27 mouse cellular contexts compared by ENCODE assay signal in genomic region chr10:30110341-30110740, GRCm38 (mm10).
DNase-seq lines count a peak whose midpoint lies in the region; ATAC-seq and TF ChIP-seq lines count a peak whose summit lies in the region.
"Had no signal": no experiment of that assay in that cellular context is flagged by ENCODE, and none has a peak within 500 bp of the region (broad histone marks: within the 10 kb centered on the region; RNA-seq: fewer than 3 reads in every experiment).

No protein-coding gene starts in this region.

- no peak overlapping the region for H3K4me3 ChIP-seq in heart, adult 2 months
- H3K4me3 ChIP-seq in intestine, embryonic 16.5 days (ENCODE audit: low read length): no peak overlapping the region
- H3K4me3 ChIP-seq: embryonic facial prominence, embryonic 10.5 days; embryonic facial prominence, embryonic 15.5 days; forebrain, embryonic 13.5 days; heart, embryonic 13.5 days; hindbrain, embryonic 12.5 days; limb, embryonic 12.5 days; neural tube, embryonic 15.5 days; stomach, embryonic 15.5 days had no signal

- intact Hi-C loops in heart, postnatal 10 days (cut with DNase I): no loop called here
- intact Hi-C loops in heart, adult 2 months (cut with DNase I): no loop called here

- H3K4me2 ChIP-seq in intestine, embryonic 16.5 days (ENCODE audit: low read depth, low read length): no peak overlapping the region
- H3K4me2 ChIP-seq: embryonic facial prominence, embryonic 15.5 days; forebrain, embryonic 13.5 days; heart, embryonic 13.5 days; hindbrain, embryonic 12.5 days; limb, embryonic 12.5 days; liver, embryonic 11.5 days; neural tube, embryonic 15.5 days; stomach, embryonic 15.5 days had no signal

- TF ChIP-seq POLR2A in heart, adult 2 months (IDR thresholded peaks at IDR 0.05; ENCODE audit: insufficient read depth, low read depth, low read length): no peak

- H3K9me3 ChIP-seq in intestine, embryonic 16.5 days (ENCODE audit: control insufficient read depth, low read length): no peaks in the 10 kb centered on the region
- H3K9me3 ChIP-seq: embryonic facial prominence, embryonic 10.5 days; embryonic facial prominence, embryonic 15.5 days; forebrain, embryonic 13.5 days; heart, embryonic 13.5 days; hindbrain, embryonic 12.5 days; limb, embryonic 12.5 days; neural tube, embryonic 15.5 days; stomach, embryonic 15.5 days had no signal

- TF ChIP-seq EP300 in heart, adult 2 months (IDR thresholded peaks at IDR 0.05; ENCODE audit: insufficient read depth, low read depth, low read length): no peak

- no peak overlapping the region for H3K9ac ChIP-seq in heart, adult 2 months (ENCODE audit: low read depth, low read length)
- H3K9ac ChIP-seq in intestine, embryonic 16.5 days (ENCODE audit: low read depth, low read length): no peak overlapping the region
- H3K9ac ChIP-seq: embryonic facial prominence, embryonic 15.5 days; forebrain, embryonic 13.5 days; heart, embryonic 13.5 days; hindbrain, embryonic 12.5 days; limb, embryonic 12.5 days; neural tube, embryonic 15.5 days; stomach, embryonic 15.5 days had no signal

- no peak for ATAC-seq in inflammation-experienced regulatory T-cells, adult 6 months
- no peak for ATAC-seq in intestine, embryonic 16.5 days
- ATAC-seq: forebrain, embryonic 13.5 days had no signal

- H3K4me1 ChIP-seq in heart, adult 2 months (ENCODE audit: control insufficient read depth, insufficient read depth, low read length): no peaks in the 10 kb centered on the region
- no peaks in the 10 kb centered on the region for H3K4me1 ChIP-seq in intestine, embryonic 16.5 days (ENCODE audit: control insufficient read depth, insufficient read depth, low read length)
- H3K4me1 ChIP-seq: embryonic facial prominence, embryonic 10.5 days; embryonic facial prominence, embryonic 15.5 days; forebrain, embryonic 13.5 days; heart, embryonic 13.5 days; hindbrain, embryonic 12.5 days; limb, embryonic 12.5 days; neural tube, embryonic 15.5 days; stomach, embryonic 15.5 days had no signal

- no peaks in the 10 kb centered on the region for H3K27me3 ChIP-seq in heart, adult 2 months (ENCODE audit: control insufficient read depth, insufficient read depth, low read length)
- H3K27me3 ChIP-seq in intestine, embryonic 16.5 days (replicated peaks; ENCODE audit: control insufficient read depth, insufficient read depth, low read length): no peaks in the 10 kb centered on the region
- H3K27me3 ChIP-seq: embryonic facial prominence, embryonic 15.5 days; forebrain, embryonic 13.5 days; heart, embryonic 13.5 days; hindbrain, embryonic 12.5 days; limb, embryonic 12.5 days; neural tube, embryonic 15.5 days; stomach, embryonic 15.5 days had no signal

- no peak overlapping the region for H3K27ac ChIP-seq in heart, adult 2 months
- no peak overlapping the region for H3K27ac ChIP-seq in intestine, embryonic 16.5 days (ENCODE audit: low read length)
- H3K27ac ChIP-seq: embryonic facial prominence, embryonic 10.5 days; embryonic facial prominence, embryonic 15.5 days; forebrain, embryonic 13.5 days; heart, embryonic 13.5 days; hindbrain, embryonic 12.5 days; limb, embryonic 12.5 days; neural tube, embryonic 15.5 days; stomach, embryonic 15.5 days had no signal

- no peaks in the 10 kb centered on the region for H3K79me2 ChIP-seq in heart, adult 2 months (replicated peaks; ENCODE audit: control insufficient read depth, insufficient read depth, low read length)

- no peaks in the 10 kb centered on the region for H3K36me3 ChIP-seq in heart, adult 2 months (ENCODE audit: control insufficient read depth, insufficient read depth, low read length)
- no peaks in the 10 kb centered on the region for H3K36me3 ChIP-seq in intestine, embryonic 16.5 days (ENCODE audit: control insufficient read depth, insufficient read depth, low read length)
- H3K36me3 ChIP-seq: embryonic facial prominence, embryonic 10.5 days; embryonic facial prominence, embryonic 15.5 days; heart, embryonic 13.5 days; hindbrain, embryonic 12.5 days; limb, embryonic 12.5 days; neural tube, embryonic 15.5 days; stomach, embryonic 15.5 days had no signal

- TF ChIP-seq CTCF in heart, adult 2 months (IDR thresholded peaks at IDR 0.05): no peak

- DNase-seq in heart, postnatal 10 days: peak; percentile 31 to 35
- DNase-seq in heart, adult 2 months: no peak
- DNase-seq in kidney, postnatal 14 days: peak; percentile 31
- no peak for DNase-seq in kidney, adult 11 months
- peak; percentile 14 for DNase-seq in urinary bladder, postnatal 14 days (ENCODE audit: low spot score)
- DNase-seq in urinary bladder, postnatal 25 days (ENCODE audit: low spot score): no peak
- DNase-seq: adrenal gland, postnatal 10 days; B cell, adult 2 months; cerebellum, adult 8-10 months; cerebellum, postnatal 25 days; gastrocnemius, postnatal 10 days; kidney, adult 9 months; lung, postnatal 4 days; midbrain, embryonic 14.5 days; retina, postnatal 1 day; right cerebral cortex, postnatal 14 days had no signal

- 45% methylated on average over 3 of the region's 3 CpGs for WGBS in heart, adult 2 months
- WGBS in intestine, embryonic 16.5 days: 65% methylated on average over 3 of the region's 3 CpGs

Comparison
In these comparisons a context has a peak if more than half of its experiments do, and no peak if none do; other contexts are left out.
1. DNase-seq: peak in heart, postnatal 10 days (2 of 2), kidney, postnatal 14 days (single experiment) and urinary bladder, postnatal 14 days (single experiment); none in heart, adult 2 months (0 of 2), kidney, adult 11 months (single experiment) and urinary bladder, postnatal 25 days (single experiment).